Mouse (Mus musculus): ENCODE data around the gene Podn. TPM values are rescaled to one million over a fixed set of nuclear protein-coding genes. Genes with fewer than 3 reads are reported as not detected.

Podn gene
- polyA plus RNA-seq, 1 experiment, result 48.5 TPM

GRCm38 (mm10) chr4:107966416-107967109, 129.7 kb downstream of the Podn start:
- DNase-seq (ENCODE audit: low read depth), result no peak

Other genes with a start within 250 kb of the Podn start
- gene Magoh, start 216.7 kb downstream of the Podn start, polyA plus RNA-seq (2012; rRNA removed), result 29.9 and 38.0 TPM in 2 replicates
- gene 0610037L13Rik, start 206.6 kb downstream of the Podn start, polyA plus RNA-seq (2012; rRNA removed), result 41.0 and 46.9 TPM in 2 replicates
- 83.1 and 87.7 TPM in 2 replicates for gene Cpt2, start 172.8 kb downstream of the Podn start, polyA plus RNA-seq (2012; rRNA removed)
- 0.19 and 0.27 TPM in 2 replicates for gene Slc1a7, start 128.1 kb downstream of the Podn start, polyA plus RNA-seq (2012; rRNA removed)
- 446 and 537 TPM in 2 replicates for gene Scp2, start 48.6 kb upstream of the Podn start, polyA plus RNA-seq (2012; rRNA removed)
- gene Echdc2, start 69.0 kb upstream of the Podn start, polyA plus RNA-seq (2012; rRNA removed), result 149 and 228 TPM in 2 replicates
- gene Zyg11a, start 121.6 kb upstream of the Podn start, polyA plus RNA-seq (2012; rRNA removed), result 3.9 and 4.5 TPM in 2 replicates
- 11.5 and 12.1 TPM in 2 replicates for gene Zyg11b, start 204.7 kb upstream of the Podn start, polyA plus RNA-seq (2012; rRNA removed)
- gene Coa7, start 231.7 kb upstream of the Podn start, polyA plus RNA-seq (2012; rRNA removed), result 14.3 and 15.2 TPM in 2 replicates

Data from gonadal fat pad, adult 2 months (tissue).